Mouse (Mus musculus) G1E (cell line): Measurements from ENCODE around the gene Prpf4. TPM values are rescaled to one million over a fixed set of nuclear protein-coding genes. Genes with fewer than 3 reads are reported as not detected.

ENCODE experiments used
- ATAC-seq: 2 replicates; pipeline ENCODE4 v1.8.0; 2016; ENCODE audit warnings: mild to moderate bottlenecking; ENCODE audit not compliant: insufficient number of reproducible peaks, poor library complexity, low FRiP score, severe bottlenecking; ENCODE audit errors: extremely low read depth
- DNase-seq: peaks from one replicate; pipeline ENCODE4 v3.0.0; 2012; ENCODE audit warnings: low spot score
- H3K27me3 ChIP-seq: 2 replicates; pipeline ENCODE4 v1.6.1; 2012; ENCODE audit warnings: mild to moderate bottlenecking, low read length, inconsistent platforms; ENCODE audit not compliant: insufficient read depth
- H3K36me3 ChIP-seq: replicated peaks from 2 replicates; pipeline ENCODE3; 2012; ENCODE audit warnings: mild to moderate bottlenecking, inconsistent platforms
- H3K4me1 ChIP-seq: 2 replicates; pipeline ENCODE4 v1.6.1; 2012; ENCODE audit warnings: low read depth, low read length, inconsistent platforms, mixed read lengths; ENCODE audit not compliant: insufficient read depth
- H3K4me3 ChIP-seq: 2 replicates; pipeline ENCODE4 v1.5.1; 2012; ENCODE audit warnings: low read depth, mild to moderate bottlenecking, inconsistent platforms, low read length, moderate library complexity, mixed read lengths
- H3K9me3 ChIP-seq: replicated peaks from 2 replicates; pipeline ENCODE4 v1.6.1; 2012; ENCODE audit warnings: inconsistent platforms
- CTCF ChIP-seq: IDR thresholded peaks from 2 replicates; pipeline ENCODE4 v1.5.1; 2012; ENCODE audit warnings: low read depth, low read length, inconsistent platforms, mixed read lengths
- GATA1 ChIP-seq: IDR thresholded peaks from 2 replicates; pipeline ENCODE4 v1.6.1; 2012; ENCODE audit warnings: borderline replicate concordance, low read length, inconsistent platforms, mixed read lengths
- GATA2 ChIP-seq: IDR thresholded peaks from 2 replicates; pipeline ENCODE4 v1.6.1; 2012; ENCODE audit warnings: low read depth, low read length, inconsistent platforms, borderline replicate concordance
- POLR2AphosphoS5 ChIP-seq: IDR thresholded peaks from 2 replicates; pipeline ENCODE4 v1.6.1; 2012; ENCODE audit warnings: low read depth, low read length, inconsistent platforms; ENCODE audit not compliant: insufficient replicate concordance
- TAL1 ChIP-seq: conservative IDR thresholded peaks from 2 replicates; pipeline ENCODE4 v1.6.1; 2012; ENCODE audit warnings: low read depth, low read length, inconsistent platforms, mixed read lengths
- polyA plus RNA-seq: library from polyadenylated mRNA; stranded (reverse); fragments of >175 nt; gene quantifications from 2 replicates; pipeline ENCODE4 v1.2.3, GENCODE M21; 2012
- total RNA-seq, 2 experiments: library from RNA; stranded (forward) in 1 of 2; stranded (reverse) in 1 of 2; fragments of 200-1000 nt in 1 of 2; fragments of >200 nt in 1 of 2; fragmentation: Nextera tagmentation in 1 of 2; gene quantifications; 2 replicates each; pipeline ENCODE4 v1.2.3; 2014 to 2017

The Prpf4 gene
- total and polyA plus RNA-seq, 3 experiments = 4.1 to 23.1 (median 23.0) TPM

DNA sequence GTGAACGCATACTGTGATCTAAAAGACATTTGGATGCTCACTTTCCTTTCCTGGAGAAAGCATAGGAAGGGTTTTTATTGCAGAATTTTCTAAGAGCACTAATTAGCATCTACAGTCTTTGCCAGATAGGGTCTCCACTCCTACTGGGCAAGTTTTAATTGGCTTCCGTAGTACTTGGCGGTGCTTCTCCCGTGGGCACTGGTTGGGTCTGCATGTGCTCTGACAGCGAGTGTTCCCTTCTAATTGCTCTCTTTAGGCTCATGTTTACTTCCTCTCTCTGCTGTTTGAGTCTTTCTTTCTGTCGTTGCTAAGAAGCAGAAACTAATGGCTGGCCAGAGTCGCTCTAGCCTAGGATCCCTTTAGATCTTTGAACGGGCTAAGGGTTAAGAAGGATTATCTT lies 9.9 kb downstream of the Prpf4 start:
- no peak overlapping the region for H3K4me3 ChIP-seq
- H3K4me1 ChIP-seq = peaks cover 8% of the 10 kb centered on the region; the same call in 1 of the 2 replicates
- DNase-seq = no peak
- TF ChIP-seq POLR2AphosphoS5 = no peak
- TF ChIP-seq GATA1 = no peak
- no peak for TF ChIP-seq GATA2
- no peak for TF ChIP-seq TAL1
- TF ChIP-seq CTCF = no peak
- no peaks in the 10 kb centered on the region for H3K27me3 ChIP-seq
- H3K36me3 ChIP-seq = peaks cover 100% of the 10 kb centered on the region
- ATAC-seq = no peak
- no peaks in the 10 kb centered on the region for H3K9me3 ChIP-seq

DNA sequence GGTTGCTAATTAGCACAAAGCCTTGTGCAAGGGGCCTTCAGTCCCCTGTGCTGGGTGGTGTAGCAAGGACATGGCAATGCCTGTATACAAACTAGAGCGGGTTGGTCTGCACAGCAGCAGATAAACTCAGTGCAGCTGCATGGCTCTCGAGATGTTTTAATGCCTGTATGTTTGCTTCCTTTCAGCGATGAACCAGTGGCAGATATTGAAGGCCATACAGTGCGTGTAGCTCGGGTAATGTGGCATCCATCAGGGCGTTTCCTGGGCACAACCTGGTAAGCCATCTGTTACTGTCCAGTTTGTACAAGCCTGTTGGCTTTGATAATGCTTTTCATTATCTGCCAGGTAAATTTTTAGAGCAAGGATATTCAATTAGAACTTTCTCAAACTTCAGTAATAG lies 10.5 kb downstream of the Prpf4 start:
- peaks cover 4% of the 10 kb centered on the region; the same call in 1 of the 2 replicates for H3K4me1 ChIP-seq
- no peak overlapping the region for H3K4me3 ChIP-seq
- peaks cover 100% of the 10 kb centered on the region for H3K36me3 ChIP-seq
- TF ChIP-seq GATA1 (no peak), GATA2 (no peak), CTCF (no peak), TAL1 (no peak), POLR2AphosphoS5 (no peak)
- ATAC-seq (no peak), DNase-seq (no peak)
- no peaks in the 10 kb centered on the region for H3K9me3 ChIP-seq
- no peaks in the 10 kb centered on the region for H3K27me3 ChIP-seq

DNA sequence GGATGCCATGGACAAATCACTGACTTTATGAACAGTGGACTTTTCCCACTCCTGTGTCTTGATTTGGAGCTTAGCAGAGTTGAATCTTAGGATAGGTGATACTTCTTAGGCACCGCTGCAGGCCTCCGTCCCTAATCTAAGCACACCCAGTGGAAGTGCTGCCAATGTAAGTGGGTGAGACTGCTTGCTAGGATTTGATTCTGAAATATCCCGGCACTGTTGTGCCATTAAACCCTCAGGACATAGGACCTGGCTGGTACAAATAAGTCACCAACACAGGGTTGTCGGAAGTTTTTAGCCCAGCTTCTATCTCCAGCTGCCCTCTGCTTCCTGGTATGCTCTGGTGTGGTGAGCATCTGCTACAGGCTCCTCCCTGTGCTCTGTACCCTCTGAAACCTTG lies 17.3 kb downstream of the Prpf4 start:
- TF ChIP-seq CTCF (no peak), GATA2 (no peak), TAL1 (no peak), GATA1 (no peak), POLR2AphosphoS5 (no peak)
- ATAC-seq (no peak), DNase-seq (no peak)
- H3K27me3 ChIP-seq = no peaks in the 10 kb centered on the region
- H3K4me3 ChIP-seq = no peak overlapping the region
- peaks cover 71% of the 10 kb centered on the region for H3K36me3 ChIP-seq
- no peaks in the 10 kb centered on the region for H3K9me3 ChIP-seq
- peaks cover 20% of the 10 kb centered on the region for H3K4me1 ChIP-seq

DNA sequence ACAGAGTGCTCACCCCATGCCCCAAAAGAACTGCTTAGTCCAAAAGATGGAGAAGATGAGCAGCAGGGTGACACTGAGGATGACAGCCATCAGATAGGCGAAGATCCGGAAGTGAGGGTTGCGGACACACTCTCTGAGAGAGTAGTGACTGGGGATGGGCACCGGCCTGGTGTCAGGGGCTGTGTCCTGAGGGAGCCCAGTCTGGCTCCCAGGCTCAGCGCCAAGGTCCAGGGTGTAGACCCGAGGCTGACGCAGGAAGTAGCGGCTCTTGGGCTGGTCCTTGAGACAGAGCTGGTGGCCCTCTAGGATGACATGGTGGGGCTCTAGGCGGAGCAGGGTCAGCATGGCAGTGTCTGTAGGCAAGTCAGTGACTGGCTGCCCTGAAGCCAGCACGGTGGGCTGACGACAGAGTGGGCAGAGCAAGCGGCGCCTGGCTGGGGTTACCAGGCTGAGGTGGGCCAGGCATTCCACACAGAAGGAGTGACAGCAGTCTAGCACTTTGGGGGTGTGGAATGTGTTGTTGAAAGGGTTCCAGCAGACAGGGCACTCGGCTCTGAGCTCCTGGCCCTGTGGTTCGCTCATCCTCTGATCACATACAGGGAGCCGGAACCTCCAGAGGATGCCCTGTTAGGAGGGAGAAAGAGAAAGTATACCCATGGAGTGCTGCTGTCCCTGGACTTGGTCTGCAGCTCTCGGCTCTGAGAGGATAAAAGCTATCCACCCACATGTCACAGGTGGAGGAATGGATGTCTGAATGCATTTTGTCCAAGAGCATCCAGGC lies 19.6 kb downstream of the Prpf4 start:
- ATAC-seq = no peak
- no peak for DNase-seq

DNA sequence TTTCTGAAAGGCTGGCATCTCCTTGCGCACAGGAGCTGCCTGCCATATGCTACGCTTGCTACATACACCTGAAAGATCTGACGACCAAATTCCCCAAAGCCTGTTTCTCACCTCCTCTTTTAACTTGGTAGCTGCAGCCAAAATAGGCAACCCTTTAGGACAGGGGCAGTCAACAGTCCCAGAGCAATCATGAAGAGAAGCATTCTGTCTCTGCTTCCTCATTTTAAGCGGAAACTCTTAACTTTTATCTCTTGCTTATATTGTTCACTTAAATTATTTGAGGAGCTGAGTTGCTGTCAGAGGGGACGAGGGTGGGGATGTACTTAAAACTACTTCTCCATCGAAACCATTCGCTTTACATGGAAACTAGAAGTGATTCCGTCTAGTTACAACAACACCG lies 21.0 kb downstream of the Prpf4 start:
- no peak overlapping the region for H3K4me3 ChIP-seq
- no peaks in the 10 kb centered on the region; the same call in 1 of the 2 replicates for H3K27me3 ChIP-seq
- DNase-seq (no peak), ATAC-seq (no peak)
- TF ChIP-seq CTCF (no peak), GATA2 (no peak), TAL1 (no peak), POLR2AphosphoS5 (no peak), GATA1 (no peak)
- H3K36me3 ChIP-seq = peaks cover 35% of the 10 kb centered on the region
- H3K4me1 ChIP-seq = peaks cover 29% of the 10 kb centered on the region
- H3K9me3 ChIP-seq = no peaks in the 10 kb centered on the region

More for the DNA sequence above, 19.6 kb downstream of the Prpf4 start:
- no peaks in the 10 kb centered on the region for H3K27me3 ChIP-seq
- H3K4me1 ChIP-seq = peaks cover 27% of the 10 kb centered on the region
- no peak for TF ChIP-seq TAL1
- TF ChIP-seq GATA2 = no peak
- no peak for TF ChIP-seq CTCF
- TF ChIP-seq GATA1 = no peak
- TF ChIP-seq POLR2AphosphoS5 = no peak
- no peaks in the 10 kb centered on the region for H3K9me3 ChIP-seq
- H3K36me3 ChIP-seq = peaks cover 48% of the 10 kb centered on the region
- no peak overlapping the region for H3K4me3 ChIP-seq

DNA sequence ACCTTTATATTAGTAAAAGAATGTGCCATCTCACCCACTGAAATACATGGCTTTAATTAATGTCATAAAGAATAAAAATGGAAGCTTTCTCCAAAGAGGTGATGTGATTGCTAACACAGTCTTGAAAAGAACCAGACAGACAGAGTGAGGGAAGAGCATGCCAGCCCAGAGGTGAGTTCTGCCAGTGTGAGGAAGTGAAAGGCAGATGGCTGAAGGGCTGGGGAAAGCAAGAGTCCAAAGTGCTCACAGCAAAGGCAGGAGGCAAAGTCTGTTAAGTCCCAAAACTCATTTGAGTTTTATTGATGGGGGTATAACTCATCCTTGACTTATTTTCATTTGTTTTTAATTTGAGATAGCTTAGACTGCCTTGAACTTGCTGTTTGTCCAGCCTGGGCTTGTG lies 22.1 kb downstream of the Prpf4 start:
- Histone ChIP-seq H3K36me3 (peaks cover 25% of the 10 kb centered on the region), H3K27me3 (no peaks in the 10 kb centered on the region; the same call in 1 of the 2 replicates), H3K4me3 (no peak overlapping the region), H3K9me3 (no peaks in the 10 kb centered on the region), H3K4me1 (peaks cover 29% of the 10 kb centered on the region)
- no peak for ATAC-seq
- TF ChIP-seq CTCF = no peak
- TF ChIP-seq TAL1 = no peak
- no peak for TF ChIP-seq GATA1
- no peak for TF ChIP-seq POLR2AphosphoS5
- no peak for TF ChIP-seq GATA2
- no peak for DNase-seq
